Mouse (Mus musculus) E14TG2a.4 (cell line): ENCODE results near the gene Gin1.

Experiments
- CTCF ChIP-seq: conservative IDR thresholded peaks from 2 replicates; pipeline ENCODE4 v1.5.1; 2014; ENCODE audit warnings: low read length
- NANOG ChIP-seq: IDR thresholded peaks from 2 replicates; pipeline ENCODE4 v1.6.1; 2014; ENCODE audit warnings: borderline replicate concordance, low read length, mixed read lengths
- POU5F1 ChIP-seq: IDR thresholded peaks from 2 replicates; pipeline ENCODE4 v1.6.1; 2014; ENCODE audit warnings: low read length, borderline replicate concordance

DNA sequence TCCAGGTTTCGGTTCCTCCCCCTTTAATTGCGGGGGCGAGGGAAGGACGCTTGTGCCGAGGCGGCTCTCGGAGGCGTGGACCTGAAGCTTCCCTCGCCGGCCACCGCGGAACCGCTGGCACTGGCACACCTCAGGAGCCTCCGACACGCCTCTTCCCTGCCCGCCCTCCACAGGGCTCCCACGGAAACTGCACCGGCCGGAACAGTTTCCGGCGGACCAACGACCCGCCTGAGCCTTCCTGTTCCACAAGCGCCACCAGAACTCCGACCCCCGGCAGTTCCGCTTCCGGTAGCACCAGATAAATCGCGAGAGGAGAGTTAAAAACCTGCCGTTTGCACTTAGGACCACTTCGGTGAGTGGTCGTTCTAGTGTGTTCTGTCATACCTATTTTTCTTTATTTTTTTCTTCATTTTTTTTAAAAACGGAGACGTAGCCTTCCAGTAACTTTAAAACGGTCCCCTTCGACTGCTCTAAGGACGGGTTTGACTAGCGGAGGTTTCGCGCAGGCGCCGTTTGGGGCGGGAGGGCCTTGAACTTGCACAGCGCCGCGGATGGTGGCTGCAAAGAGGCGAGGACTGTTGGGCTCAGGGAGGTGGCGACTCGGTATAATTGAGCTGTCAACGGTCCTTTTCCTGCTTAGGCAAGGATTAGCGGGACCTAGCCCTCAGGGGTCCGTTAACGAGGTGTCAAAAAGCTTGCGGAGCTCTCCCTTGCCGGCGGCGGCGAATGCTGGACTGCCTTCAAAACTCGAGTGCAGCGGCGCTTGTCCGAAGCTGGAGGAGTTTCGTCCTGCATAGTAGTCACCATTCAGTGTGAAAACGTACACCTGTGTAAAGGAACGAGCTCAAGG is at the start of gene Gin1, which contains the start of gene Ppip5k2:
- TF ChIP-seq CTCF (no peak), NANOG (no peak), POU5F1 (no peak)
